Mouse (Mus musculus) stomach, embryonic 14.5 days (tissue): ENCODE measurements around the gene Arid1a. TPM values are rescaled to one million over a fixed set of nuclear protein-coding genes. Genes with fewer than 3 reads are reported as not detected.

Source experiments
- ATAC-seq: fragments of 200-750 bp; cut with Nextera tagmentation; 2 replicates; pipeline ENCODE4 v1.8.0; 2017; ENCODE audit warnings: low read depth, moderate TSS enrichment; ENCODE audit not compliant: insufficient number of reproducible peaks, insufficient read depth, low FRiP score
- H3K27ac ChIP-seq: fragments of 300-500 bp; sonication (generic); 2 replicates; pipeline ENCODE4 v1.5.1; 2014; ENCODE audit warnings: mild to moderate bottlenecking, low read length, moderate library complexity, mixed read lengths
- H3K27me3 ChIP-seq: fragments of 300-500 bp; sonication (generic); 2 replicates; pipeline ENCODE4 v1.6.1; 2014; ENCODE audit warnings: low read length, control low read depth, mixed read lengths; ENCODE audit not compliant: control insufficient read depth, insufficient read depth
- H3K36me3 ChIP-seq: fragments of 300-500 bp; sonication (generic); 2 replicates; pipeline ENCODE4 v1.6.1; 2014; ENCODE audit warnings: mild to moderate bottlenecking, control low read depth, low read length, moderate library complexity, mixed read lengths; ENCODE audit not compliant: control insufficient read depth, insufficient read depth
- H3K4me1 ChIP-seq: fragments of 300-500 bp; sonication (generic); 2 replicates; pipeline ENCODE4 v1.6.1; 2014; ENCODE audit warnings: low read length, control low read depth, mixed read lengths; ENCODE audit not compliant: control insufficient read depth, insufficient read depth
- H3K4me2 ChIP-seq: fragments of 300-500 bp; sonication (generic); replicated peaks from 2 replicates; pipeline ENCODE4 v1.6.1; 2014; ENCODE audit warnings: low read depth, low read length, control low read depth
- H3K4me3 ChIP-seq: fragments of 300-500 bp; sonication (generic); 2 replicates; pipeline ENCODE4 v1.5.1; 2014; ENCODE audit warnings: low read depth, low read length, control low read depth
- H3K9ac ChIP-seq: fragments of 300-500 bp; sonication (generic); replicated peaks from 2 replicates; pipeline ENCODE4 v1.6.1; 2014; ENCODE audit warnings: low read depth, mild to moderate bottlenecking, control low read depth, low read length, moderate library complexity, mixed read lengths
- H3K9me3 ChIP-seq: fragments of 300-500 bp; sonication (generic); 2 replicates; pipeline ENCODE4 v1.6.1; 2016; ENCODE audit warnings: low read depth, low read length, control low read depth; ENCODE audit not compliant: control insufficient read depth
- WGBS: fragments of 180-500 bp; shearing (Covaris S2); extraction: QIAGEN DNeasy Blood & Tissue Kit; methylation state at CpG from one replicate; pipeline ENCODE4 v1.1.7; 2014; 5-methylcytosine and 5-hydroxymethylcytosine counted together
- polyA plus RNA-seq: library from polyadenylated mRNA; unstranded; fragments of >200 nt; fragmentation: Nextera tagmentation; extraction: Ambion mirVana; gene quantifications from 2 replicates; pipeline ENCODE4 v1.2.1, GENCODE M21; 2014

The Arid1a gene
- polyA plus RNA-seq, 1 experiment from 2014 or later = 49.4 TPM

DNA sequence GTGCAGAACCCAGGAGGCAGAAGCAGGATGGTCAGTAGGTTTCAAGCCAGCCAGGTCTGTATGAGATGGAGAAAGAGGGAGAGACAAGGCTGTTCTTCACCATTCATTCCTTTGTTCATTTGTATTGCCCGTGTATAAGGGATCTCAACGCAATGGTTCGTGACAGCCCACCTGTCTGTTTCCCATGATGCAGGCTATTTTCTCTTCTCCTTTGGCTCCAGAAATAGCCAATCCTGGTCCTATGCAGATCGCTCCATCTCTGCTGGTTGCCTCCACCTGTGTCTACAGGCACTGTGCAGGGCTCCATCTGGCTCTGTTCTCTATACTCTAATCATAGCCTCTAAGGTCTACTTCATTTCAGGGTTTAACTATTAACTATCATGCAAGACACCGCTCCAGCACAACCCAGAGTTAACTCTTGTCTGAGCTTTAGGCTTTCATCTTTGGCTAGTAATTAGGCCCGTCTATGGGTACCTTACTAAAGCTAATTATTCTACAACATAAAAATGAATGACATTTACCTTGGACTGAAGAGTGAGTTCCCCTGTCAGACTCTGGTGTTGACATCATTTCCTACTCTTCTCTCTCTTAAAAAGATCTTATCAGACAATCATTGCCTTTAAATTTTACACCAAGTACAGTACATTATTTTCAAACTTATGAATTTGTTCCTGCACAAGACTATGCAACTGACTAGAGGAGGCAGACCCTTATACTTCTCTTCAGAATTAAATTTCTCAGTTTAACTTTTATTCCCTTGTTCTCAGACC is 45.1 kb downstream of the Arid1a start:
- no peaks in the 10 kb centered on the region for H3K27me3 ChIP-seq
- ATAC-seq = no peak
- H3K9ac ChIP-seq = no peak overlapping the region
- H3K4me2 ChIP-seq = no peak overlapping the region
- no peaks in the 10 kb centered on the region for H3K9me3 ChIP-seq
- 88% methylated on average over 6 of the region's 6 CpGs for WGBS
- no peak overlapping the region for H3K27ac ChIP-seq
- H3K36me3 ChIP-seq = peaks cover 50% of the 10 kb centered on the region
- H3K4me3 ChIP-seq = no peak overlapping the region
- H3K4me1 ChIP-seq = peaks cover 21% of the 10 kb centered on the region

DNA sequence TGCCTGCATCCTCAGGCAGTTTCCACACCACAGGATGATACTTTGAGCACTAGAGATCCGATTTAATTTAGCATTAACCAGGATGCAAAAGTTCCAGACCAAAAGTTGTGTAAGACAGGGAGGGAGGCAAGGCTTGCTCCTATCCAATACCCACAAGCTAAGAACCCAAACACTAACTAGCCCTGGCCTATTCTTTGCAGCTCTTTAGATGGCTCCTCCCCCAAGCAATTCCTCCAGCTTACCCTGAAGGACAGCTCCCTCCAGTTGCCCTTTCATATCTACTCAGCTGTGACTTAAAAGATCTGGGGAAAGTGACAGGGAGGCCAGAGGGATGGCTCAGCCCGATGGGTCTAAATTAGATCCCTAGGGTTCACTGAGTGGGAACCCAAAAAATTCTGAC is 47.2 kb downstream of the Arid1a start:
- Histone ChIP-seq H3K9ac (no peak overlapping the region), H3K27me3 (no peaks in the 10 kb centered on the region), H3K36me3 (peaks cover 38% of the 10 kb centered on the region), H3K4me3 (no peak overlapping the region), H3K9me3 (no peaks in the 10 kb centered on the region), H3K4me2 (no peak overlapping the region), H3K4me1 (peaks cover 34% of the 10 kb centered on the region), H3K27ac (no peak overlapping the region)
- WGBS = 77% methylated on average over 2 of the region's 2 CpGs
- ATAC-seq = no peak

DNA sequence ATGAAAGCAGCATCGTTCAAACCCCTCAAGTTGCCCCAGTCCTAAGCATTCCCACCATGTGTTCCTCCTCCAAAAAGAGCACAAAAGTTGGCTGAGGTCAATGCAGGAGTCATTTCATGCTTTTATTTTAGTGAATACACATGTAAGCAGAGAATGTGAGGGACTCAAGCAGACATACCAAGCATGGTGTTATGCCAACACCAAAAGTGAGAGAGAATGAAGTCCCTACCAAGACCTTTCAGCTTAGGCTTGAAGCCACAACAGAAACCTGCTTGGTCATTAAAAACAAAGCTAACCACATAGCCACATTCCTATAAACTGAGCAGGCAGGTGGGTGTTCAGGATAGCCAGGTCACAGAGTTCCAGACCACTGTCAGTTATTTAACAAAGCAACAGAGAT is 49.1 kb downstream of the Arid1a start:
- H3K36me3 ChIP-seq = peaks cover 35% of the 10 kb centered on the region
- no peak for ATAC-seq
- H3K9me3 ChIP-seq = no peaks in the 10 kb centered on the region
- no peaks in the 10 kb centered on the region for H3K27me3 ChIP-seq
- H3K4me1 ChIP-seq = peaks cover 34% of the 10 kb centered on the region
- 32% methylated on average over 1 of the region's 1 CpGs for WGBS
- peak overlapping the region; percentile 28; the same call in 1 of the 2 replicates for H3K27ac ChIP-seq
- H3K4me3 ChIP-seq = no peak overlapping the region
- no peak overlapping the region for H3K9ac ChIP-seq
- no peak overlapping the region for H3K4me2 ChIP-seq

DNA sequence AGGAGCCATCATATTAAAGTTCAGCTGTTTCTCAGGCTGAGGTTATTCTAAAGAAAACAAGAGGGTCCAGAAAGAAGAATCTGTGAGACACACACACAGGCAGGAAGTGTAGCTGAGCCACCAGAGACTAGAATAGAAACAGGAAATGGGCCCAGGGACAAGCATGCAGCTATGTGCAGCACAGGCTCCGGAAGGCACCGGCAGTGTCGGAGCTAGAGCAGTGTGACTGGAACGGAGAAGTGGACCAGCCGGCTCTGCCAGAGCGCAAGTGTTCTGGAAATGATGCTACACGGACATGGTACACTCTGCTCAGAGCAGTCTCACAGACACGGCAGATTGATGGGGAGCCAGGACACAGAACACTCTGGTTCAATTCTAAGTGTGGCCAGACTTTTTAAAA is 49.6 kb downstream of the Arid1a start:
- H3K36me3 ChIP-seq = peaks cover 35% of the 10 kb centered on the region
- H3K4me2 ChIP-seq = no peak overlapping the region
- H3K9me3 ChIP-seq = no peaks in the 10 kb centered on the region
- WGBS = 47% methylated on average over 8 of the region's 8 CpGs
- ATAC-seq = peak; percentile 56; the same call in 1 of the 2 replicates
- no peaks in the 10 kb centered on the region for H3K27me3 ChIP-seq
- H3K9ac ChIP-seq = no peak overlapping the region
- H3K4me3 ChIP-seq = no peak overlapping the region
- H3K4me1 ChIP-seq = peaks cover 34% of the 10 kb centered on the region
- H3K27ac ChIP-seq = peak overlapping the region; percentile 85; the same call in 1 of the 2 replicates

DNA sequence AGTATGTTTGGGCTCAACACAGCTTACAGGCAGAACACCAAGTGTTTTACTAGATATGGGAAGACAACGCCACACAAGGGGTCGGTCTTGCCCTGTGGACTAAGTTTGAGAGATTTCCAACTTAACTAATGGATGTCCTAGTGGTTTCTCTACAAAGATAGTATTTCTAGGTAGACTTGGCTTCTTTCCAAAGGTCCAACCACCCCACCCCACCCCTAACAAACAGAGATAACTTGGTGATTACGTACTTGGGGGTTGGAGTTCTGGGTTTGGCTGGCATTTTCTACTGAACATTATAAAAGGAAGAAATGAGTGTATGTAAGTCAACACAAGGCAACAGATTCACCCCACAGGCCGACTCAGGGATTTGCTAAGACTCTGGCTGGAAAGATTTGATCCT is 51.5 kb downstream of the Arid1a start:
- no peak for ATAC-seq
- Histone ChIP-seq H3K9ac (no peak overlapping the region), H3K4me2 (no peak overlapping the region), H3K4me1 (peaks cover 34% of the 10 kb centered on the region), H3K36me3 (peaks cover 32% of the 10 kb centered on the region), H3K9me3 (no peaks in the 10 kb centered on the region), H3K4me3 (no peak overlapping the region), H3K27me3 (no peaks in the 10 kb centered on the region), H3K27ac (no peak overlapping the region)
- 84% methylated on average over 4 of the region's 4 CpGs for WGBS

DNA sequence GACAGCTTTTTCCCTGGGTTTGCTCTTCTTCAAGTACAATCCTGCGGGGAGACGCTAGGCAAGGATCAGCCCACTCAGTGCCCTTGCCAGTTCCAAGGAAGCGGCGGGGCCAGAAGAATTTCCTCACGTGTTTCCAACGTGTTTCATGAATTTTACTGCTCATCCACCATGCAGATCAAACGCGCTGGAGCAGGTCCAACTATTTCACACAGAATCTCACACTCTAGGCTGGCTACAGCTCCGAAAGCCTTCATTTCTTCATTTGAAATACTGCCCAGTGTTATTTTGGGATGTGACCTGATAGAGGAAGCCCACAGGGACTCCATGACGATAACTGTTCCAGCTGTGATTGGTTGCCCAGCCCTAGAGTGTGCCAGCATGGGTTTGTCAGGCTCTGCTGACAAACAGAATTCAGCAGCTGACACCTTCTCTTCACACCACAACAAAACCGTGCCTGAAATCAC is 55.6 kb downstream of the Arid1a start:
- ATAC-seq = no peak
- WGBS = 78% methylated on average over 11 of the region's 11 CpGs

DNA sequence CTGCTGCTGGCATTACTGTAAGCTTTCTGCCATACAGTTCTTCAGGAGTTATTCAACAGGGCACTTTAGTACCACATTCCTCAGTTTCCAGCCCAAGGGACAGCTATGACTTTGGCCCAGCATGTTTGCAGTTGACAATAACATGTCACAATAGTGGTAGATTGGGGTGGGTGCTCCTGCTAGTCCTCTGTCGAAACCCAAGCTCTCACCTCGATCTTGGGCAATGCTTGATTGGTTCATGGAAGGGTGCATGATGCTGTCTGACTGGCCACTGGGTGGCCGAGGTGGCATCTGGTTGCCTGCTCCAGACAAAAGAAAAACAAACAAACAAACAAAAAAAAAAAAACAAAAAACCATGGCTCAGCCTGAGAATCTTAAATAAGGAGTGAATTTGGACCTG is 61.2 kb downstream of the Arid1a start:
- H3K4me3 ChIP-seq = no peak overlapping the region
- H3K9me3 ChIP-seq = no peaks in the 10 kb centered on the region
- no peaks in the 10 kb centered on the region for H3K27me3 ChIP-seq
- H3K27ac ChIP-seq = no peak overlapping the region
- no peak overlapping the region for H3K9ac ChIP-seq
- peaks cover 81% of the 10 kb centered on the region for H3K36me3 ChIP-seq
- H3K4me2 ChIP-seq = no peak overlapping the region
- 79% methylated on average over 3 of the region's 3 CpGs for WGBS
- H3K4me1 ChIP-seq = peaks cover 10% of the 10 kb centered on the region
- ATAC-seq = no peak

More for the DNA sequence above, 55.6 kb downstream of the Arid1a start:
- Histone ChIP-seq H3K9me3 (no peaks in the 10 kb centered on the region), H3K4me1 (peaks cover 7% of the 10 kb centered on the region; the same call in 1 of the 2 replicates), H3K9ac (no peak overlapping the region), H3K27ac (no peak overlapping the region), H3K4me3 (no peak overlapping the region), H3K4me2 (no peak overlapping the region), H3K27me3 (no peaks in the 10 kb centered on the region), H3K36me3 (peaks cover 44% of the 10 kb centered on the region)

DNA sequence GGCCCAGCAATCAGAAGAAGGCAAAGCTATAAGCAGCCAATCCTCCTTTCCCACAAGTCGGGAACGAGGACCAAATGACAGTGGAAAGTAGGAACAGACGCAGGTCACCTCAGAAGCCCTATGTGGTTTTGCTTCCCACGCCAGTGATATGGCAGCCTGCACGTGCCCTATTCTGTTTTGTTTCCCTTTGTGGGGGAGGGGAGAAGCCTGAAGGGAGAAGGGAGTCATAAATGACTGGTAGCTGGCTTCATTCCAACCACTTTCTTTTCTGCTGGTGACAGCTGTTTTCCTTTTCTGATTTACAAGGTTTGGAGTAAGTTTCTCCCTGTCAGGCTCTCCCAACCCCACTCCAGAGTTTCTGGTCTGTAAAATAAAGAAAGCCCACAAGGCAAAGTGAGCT is 66.3 kb downstream of the Arid1a start:
- no peak overlapping the region for H3K9ac ChIP-seq
- no peak overlapping the region for H3K4me2 ChIP-seq
- WGBS = 22% methylated on average over 5 of the region's 5 CpGs
- ATAC-seq = peak; percentile 24; the same call in 1 of the 2 replicates
- H3K4me3 ChIP-seq = no peak overlapping the region
- peak overlapping the region; percentile 23; the same call in 1 of the 2 replicates for H3K27ac ChIP-seq
- H3K36me3 ChIP-seq = peaks cover 96% of the 10 kb centered on the region
- peaks cover 29% of the 10 kb centered on the region for H3K4me1 ChIP-seq
- no peaks in the 10 kb centered on the region for H3K27me3 ChIP-seq
- H3K9me3 ChIP-seq = no peaks in the 10 kb centered on the region
